Mouse (Mus musculus): ENCODE measurements around the gene Khdc4.

GRCm38 (mm10) chr3:88652846-88653515 is 32.6 kb upstream of the Khdc4 start, which contains the start of gene Rxfp4:
- TF ChIP-seq CTCF (IDR thresholded peaks at IDR 0.05; ENCODE audit: extremely low read depth, insufficient read length, insufficient replicate concordance, low read depth, low read length) (no peak), POLR2A (IDR thresholded peaks at IDR 0.05; ENCODE audit: low read depth, low read length) (no peak)
